Mouse (Mus musculus): ENCODE measurements around the gene Duxf3.
"Not testable (repeated sequence)": the region's sequence is repeated elsewhere in the genome, so short reads cannot be mapped to it uniquely, and the experiment has no call there.

Gene Duxf3

DNA sequence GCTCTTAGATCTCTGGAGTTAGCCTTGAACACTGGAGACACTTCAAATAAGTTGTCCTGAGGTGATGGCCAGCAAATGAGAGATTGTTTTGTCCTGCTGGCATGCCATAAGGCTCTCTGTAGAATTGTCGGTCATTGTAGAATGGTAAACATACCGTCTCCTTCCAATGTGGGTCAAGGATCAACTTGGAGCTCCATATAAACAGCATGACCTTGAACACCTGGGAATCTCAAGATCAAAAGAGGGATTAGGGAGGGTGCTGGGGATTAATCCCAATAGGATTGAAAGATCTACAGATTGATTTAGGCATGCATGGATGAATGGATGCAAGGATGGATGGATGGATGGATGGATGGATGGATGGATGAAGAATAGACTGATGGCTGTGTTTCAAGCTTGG lies 10.9 kb downstream of the Duxf3 start:
- not testable (repeated sequence) for DNase-seq

DNA sequence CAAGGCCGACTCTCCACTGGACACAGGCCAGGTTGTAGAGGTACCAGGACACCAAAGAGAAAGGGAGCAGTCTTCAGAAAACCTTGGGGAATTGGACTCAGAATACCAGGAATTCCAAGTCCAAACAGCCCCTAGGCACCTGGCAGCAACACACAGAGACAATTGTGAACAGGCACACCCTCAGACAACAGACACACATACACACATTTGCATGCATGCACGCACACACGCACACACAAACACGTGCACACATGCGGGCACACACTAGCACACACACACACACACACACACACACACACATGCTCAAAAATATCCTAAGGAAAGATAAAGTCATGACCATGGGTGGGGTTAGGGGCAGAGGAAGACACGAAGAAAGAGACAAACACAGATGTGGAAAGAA lies 11.7 kb downstream of the Duxf3 start:
- DNase-seq: no peak

DNA sequence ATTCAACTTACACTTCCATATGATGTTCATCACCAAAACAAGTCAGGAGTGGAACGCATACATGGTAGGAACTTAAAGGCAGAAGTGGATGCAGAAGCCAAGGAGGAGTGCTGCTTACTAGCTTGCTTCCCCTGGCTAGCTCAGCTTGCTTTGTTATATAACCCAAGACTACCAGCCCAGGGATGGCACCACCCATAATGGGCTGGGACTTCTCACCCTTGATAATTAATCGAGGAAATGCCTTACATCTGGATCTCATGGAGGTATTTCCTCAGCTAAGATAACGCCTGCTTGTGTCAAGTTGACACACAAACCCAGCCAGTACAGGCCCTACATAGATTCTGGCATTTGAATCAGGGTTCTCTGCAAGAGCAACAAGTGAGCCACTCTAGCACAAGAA lies 15.1 kb downstream of the Duxf3 start:
- DNase-seq: no peak

DNA sequence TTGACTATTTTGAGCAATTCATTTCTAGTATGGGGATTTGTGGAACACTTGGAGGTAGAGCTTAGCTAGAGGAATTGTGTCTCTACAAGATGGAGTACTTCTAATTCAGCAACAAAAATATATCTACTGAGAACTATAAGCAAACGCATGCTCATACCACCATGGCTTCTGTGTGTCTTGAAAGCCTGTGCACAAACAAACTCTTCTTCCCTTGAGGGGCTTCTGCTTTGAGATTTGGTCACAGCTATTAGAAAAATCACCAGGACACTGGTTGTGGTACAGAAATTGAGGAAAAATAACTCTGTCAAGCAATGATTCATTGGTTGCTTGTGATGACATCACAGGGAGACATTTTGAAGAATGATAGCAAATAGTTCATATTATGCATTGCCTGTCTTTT lies 17.1 kb downstream of the Duxf3 start:
- no peak for DNase-seq

DNA sequence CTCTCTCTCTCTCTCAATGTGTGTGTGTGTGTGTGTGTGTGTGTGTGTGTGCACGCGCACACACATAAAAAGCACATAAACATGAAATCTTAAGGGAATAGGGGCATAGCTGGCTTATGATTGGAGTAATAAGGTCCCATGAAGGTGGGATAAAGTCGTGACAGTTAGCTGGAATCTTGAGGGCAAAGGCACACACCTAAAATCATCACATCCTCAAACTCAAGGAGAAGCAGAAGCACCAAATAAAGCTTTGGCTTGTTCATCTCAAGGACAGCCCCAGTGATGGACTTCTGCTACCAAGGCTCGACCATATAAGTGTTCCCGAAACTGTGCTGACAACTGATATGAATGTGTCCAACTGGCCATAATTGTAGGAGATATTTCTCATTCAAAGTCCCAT lies 17.5 kb downstream of the Duxf3 start:
- no peak for DNase-seq

DNA sequence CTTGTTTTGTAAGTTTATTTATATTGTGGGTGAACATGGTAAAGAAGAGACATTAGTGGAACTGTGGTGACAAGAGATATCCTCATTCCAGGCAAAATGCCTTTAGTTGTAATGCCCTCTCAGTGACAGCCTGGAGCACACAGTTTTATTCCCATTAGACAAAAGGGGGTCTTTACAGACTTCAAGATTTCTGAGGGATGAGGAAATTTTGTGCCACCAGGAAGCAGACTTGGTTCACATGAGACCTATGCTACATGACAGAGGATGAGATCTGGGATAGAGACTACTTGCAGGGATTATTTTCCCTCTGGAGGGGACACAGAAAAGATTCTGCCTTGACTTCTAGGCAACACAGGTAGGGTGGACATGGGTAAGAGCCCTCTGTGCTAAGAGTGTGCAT lies 18.0 kb downstream of the Duxf3 start:
- no peak for DNase-seq

DNA sequence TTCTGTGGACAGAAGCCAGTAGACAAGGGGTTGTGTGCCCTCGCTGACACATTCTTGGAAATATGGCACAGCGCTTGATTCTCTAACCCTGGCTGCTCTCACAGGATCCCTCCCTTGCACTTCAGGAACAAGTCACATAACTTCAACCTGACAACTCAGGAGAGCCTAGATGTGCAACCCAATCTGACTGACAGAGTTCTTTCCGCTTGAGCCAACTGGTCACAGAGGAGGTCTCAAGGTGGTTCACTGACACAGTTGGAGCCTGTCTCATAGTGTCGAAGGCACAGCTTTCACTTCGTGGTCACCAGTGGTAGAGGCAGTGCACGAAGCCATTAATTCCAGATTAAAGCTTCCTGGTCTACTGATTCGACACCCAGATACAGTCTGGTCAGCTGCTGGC lies 20.2 kb downstream of the Duxf3 start:
- no peak for DNase-seq

DNA sequence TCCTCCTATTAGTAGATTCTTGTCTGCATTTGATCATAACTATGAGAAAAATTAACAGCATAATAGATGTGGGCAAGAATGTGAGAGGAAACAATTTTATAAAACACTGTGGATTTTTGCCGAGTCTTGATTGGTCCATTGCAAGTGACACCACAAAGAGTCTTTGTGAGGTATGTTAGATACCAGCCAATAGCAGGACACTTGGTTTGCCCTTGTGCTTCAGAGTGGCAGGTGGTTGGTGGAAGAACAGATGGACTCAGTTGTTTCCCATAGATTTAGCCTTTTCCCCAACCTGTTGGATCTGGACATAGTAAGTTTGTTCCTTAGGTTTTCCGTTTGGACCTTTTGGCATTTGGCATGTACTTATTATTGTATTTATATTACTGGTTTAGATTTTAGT lies 21.3 kb downstream of the Duxf3 start:
- DNase-seq: no peak

DNA sequence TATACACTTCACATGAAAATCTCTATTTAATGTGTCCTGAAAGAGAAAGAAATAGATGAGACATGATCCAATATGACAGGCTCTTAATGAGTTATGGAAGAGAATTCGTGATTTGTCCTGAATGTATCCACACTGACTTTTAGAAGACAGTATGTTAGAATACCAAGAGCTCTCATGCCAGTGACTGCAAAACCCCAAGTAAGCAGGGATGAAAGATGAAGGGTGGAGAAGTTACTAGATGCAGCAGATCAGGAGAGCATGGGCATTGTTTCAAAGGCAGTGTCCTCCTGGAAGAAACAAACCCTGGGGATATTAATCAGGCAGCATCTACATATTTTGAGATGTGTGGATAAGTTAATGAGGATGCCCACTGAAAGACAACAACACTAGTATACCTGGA lies 22.0 kb downstream of the Duxf3 start:
- DNase-seq: no peak

DNA sequence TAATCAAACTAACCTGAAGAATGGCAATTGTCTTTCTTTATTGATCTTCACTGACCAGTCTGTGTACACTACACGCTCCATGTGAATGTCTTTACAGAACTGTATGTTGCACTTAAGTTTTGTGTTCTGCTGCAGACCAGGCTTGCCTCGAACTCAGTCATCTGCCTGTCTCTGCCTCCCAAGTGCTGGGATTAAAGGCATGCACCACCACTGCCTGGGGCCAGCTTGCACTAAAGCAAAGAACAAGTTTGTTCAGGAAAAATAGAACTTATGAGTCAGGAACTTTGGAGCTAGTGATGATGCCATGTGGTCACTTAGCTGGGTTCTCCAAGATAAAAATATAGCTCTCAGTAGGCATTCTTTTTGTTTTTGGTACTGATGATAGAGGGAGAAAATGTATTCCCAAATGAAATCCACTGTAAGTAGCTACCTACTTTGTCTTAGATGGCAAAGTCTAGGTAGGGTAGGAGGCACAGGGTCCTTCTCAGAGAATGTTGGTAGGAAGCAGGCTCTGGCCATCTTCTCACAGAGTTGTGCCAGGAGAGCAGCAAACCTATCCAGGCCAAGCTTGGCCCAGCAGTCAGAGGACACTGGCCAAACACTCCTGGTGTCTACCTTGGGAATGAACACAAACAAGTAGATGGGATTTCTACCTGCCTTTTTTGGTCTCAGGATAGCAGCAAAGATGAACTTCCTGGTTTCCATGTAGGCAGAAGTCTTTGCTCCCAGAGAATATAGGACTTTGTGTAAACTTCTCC lies 22.6 kb downstream of the Duxf3 start:
- no peak for DNase-seq

DNA sequence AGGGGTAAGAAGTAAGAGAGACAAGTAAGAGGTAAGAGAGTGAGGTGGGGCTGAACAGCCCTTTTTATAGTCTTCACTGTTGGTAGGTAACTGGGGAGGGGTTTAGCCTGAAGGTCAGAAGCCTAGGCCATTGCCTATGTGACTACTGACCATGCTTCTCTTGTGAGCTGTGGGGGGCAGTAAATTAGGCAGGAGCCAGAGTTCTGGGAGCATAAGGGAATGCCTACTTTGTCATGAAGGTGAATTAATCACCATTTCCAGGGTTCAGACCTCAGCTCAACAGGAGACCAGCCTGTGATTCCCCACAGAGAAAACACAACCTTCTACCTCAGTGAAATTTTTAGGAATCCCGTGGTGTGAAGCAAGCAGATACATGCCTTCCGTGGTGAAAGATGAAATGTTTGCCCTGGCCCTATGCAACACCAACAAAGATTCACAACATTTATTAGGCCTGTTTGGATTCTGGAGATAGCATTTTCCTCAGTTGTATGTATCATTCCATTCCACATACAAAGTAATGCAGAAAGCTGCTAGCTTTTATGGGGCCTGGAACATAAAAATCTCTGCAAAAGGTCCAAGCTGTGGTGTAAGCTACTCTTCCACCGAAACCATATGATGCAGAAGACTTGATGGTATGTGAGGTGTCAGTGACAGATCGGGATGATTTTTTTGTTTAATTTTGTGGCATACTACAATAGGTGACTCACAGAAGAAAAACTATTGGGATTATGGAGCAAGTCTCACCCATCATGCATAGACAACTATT lies 25.7 kb downstream of the Duxf3 start:
- DNase-seq: no peak

DNA sequence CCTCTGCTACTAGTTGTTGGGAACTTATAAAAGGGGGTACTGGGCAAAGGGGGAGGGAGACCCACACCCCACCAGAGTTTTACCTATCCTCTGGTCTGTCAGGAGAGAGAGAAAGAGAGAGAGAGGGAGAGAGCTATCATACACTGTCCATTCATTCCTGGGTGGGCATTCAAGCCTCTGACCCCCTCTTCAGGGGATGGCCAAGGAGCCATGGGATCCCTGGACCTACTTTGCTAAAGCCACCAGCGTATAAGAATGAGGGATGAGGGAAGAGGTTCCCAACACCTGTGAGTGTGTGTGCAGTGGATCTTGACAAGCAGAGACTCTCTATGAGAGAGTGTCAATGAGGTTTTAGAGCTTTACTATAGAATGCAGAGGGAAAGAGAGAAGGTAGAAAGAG lies 26.5 kb downstream of the Duxf3 start:
- no peak for DNase-seq
